Mouse (Mus musculus): Measurements from ENCODE around the gene Reln.

Gene Reln

GRCm38 (mm10) chr5:22208311-22209021 is 136.0 kb downstream of the Reln start:
- DNase-seq: no peak

- DNase-seq: no peak
These were observed 146.6 kb downstream of the Reln start for GRCm38 (mm10) chr5:22197926-22198325.

- DNase-seq: no peak
These were observed 147.6 kb downstream of the Reln start for GRCm38 (mm10) chr5:22196891-22197290.

GRCm38 (mm10) chr5:22196476-22196875 is 148.0 kb downstream of the Reln start:
- DNase-seq: no peak

DNA sequence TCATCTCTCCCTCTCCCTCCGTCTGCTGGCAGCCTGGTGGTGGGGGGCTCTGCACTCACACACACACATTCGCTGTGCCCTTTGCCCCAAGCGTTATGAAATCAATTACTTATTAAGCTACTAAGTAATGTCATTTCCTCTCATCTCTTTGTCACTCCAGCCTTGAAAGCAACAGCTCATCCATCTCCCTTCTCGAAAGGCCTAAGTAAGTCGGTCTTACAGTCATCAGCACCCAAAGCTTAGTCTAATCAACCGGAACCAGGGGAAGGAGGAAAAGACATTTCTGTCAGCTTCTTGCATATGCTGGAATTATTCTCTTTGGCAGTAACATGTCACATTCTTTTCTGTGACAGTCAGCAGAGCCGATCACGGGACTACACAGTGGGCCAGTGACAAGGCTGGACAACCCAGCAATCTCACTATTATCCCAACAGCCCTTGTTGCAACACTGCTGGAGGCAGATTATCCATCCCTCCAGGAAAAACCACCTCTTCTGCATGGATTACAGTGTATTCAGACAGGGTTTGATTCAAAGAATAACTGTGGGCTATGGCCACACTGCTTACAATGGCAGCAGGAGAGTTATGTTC is 149.1 kb downstream of the Reln start:
- DNase-seq: no peak

GRCm38 (mm10) chr5:22191784-22192183 is 152.7 kb downstream of the Reln start:
- no peak for DNase-seq

DNA sequence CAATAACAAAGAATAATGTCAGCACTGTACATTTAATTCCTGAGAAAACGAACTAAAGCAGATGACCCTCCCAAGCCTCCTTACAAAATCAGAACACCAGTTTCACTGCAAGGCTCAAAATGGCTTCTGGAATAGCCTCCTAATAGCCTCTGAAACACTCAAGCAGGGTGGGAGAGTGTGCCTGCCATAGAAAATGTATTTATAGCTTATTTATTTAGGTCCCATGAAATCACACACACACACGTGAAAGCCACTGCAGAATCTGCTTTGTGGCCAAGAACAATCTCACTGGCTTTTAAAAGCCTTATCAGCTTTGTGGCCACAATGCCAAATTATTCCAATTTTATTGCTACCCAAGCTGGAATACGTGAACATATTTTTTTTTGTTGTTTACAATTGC is 154.2 kb downstream of the Reln start:
- no peak for DNase-seq

- no peak for DNase-seq
These were observed 156.9 kb downstream of the Reln start for GRCm38 (mm10) chr5:22187599-22187998.

- DNase-seq: no peak
These were observed 168.0 kb downstream of the Reln start for GRCm38 (mm10) chr5:22176480-22176879.

- DNase-seq: no peak
These were observed 173.2 kb downstream of the Reln start for GRCm38 (mm10) chr5:22171336-22171735.

DNA sequence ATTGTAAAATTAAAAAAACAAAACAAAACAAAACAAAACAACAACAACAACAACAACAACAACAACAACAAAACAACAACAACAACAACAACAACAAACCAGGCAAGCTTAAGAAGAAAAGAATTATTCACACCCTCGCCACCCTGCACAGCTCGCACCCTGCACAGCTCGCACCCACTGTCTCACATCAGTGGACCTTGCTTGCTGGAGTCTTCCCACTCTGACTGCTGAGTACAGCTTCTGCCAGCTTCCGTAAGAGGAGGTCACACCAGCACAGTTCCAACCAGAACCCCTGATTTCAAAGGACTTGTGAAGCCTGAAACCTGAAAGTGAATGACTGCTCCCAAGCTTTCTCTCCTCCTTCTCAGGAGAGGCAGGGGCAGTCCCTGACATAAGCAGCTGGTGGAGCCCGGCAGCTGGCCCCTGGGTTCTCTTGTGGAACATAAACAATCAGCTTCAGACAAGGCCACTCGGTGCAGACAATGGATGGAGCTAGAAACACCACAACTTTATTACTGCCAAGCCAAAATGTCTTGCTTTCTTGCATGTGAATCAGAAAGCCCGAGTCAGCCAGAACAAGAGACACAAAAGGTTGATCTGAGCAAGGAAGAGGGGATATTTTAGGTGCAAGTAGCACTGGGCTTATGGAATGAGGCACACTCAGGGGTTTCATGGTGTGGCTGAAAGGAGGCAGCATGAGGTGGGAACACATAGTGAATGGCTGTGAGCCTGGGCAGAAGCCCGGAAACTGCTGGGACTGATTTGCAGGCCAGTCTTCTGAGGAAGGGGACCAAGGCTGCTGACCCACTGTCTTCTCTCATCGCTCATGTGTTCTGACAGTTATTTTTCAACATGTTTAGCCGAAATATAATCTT is 180.2 kb downstream of the Reln start:
- DNase-seq: no peak

DNA sequence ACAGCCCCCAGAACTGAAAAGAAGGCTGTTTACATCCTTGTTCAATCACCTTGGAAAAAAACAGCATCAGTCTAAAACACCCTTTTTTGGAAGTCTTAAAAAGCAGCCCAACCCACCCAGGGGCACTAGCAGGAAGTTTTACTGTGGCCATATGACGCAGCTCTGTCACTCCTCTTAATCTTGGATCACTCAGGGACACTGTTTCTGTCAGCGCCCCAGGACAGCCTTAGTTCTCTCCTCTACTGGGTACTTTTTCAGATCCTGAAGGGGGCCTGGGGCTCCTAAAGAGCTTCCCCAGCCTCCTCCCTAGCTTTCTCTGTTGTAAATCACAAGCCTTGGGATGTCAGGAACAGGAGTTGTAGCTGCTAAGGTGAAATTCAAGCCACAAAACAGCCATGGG is 183.6 kb downstream of the Reln start:
- DNase-seq: no peak

GRCm38 (mm10) chr5:22158754-22159153 is 185.7 kb downstream of the Reln start:
- no peak for DNase-seq

- no peak for DNase-seq
These were observed 190.9 kb downstream of the Reln start for GRCm38 (mm10) chr5:22153601-22154000.

DNA sequence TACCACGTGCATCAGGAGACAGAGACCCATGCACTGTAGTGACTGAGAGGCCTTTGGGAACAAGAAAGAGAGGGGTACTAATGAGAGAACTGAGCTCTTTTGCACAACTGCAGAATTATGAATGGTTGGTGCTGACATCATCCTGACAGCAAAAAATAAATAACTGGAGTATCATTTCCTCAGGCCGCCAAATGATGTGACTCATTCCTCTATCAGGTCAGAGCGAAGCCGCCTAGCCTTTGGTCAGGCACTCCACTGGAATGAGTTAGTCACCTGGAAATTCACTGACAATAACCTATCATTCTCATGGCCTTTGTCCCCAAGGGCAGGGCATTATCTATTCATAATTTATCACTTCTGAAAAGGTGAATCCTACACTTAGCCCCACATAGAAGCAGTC is 202.7 kb downstream of the Reln start:
- DNase-seq: no peak

DNA sequence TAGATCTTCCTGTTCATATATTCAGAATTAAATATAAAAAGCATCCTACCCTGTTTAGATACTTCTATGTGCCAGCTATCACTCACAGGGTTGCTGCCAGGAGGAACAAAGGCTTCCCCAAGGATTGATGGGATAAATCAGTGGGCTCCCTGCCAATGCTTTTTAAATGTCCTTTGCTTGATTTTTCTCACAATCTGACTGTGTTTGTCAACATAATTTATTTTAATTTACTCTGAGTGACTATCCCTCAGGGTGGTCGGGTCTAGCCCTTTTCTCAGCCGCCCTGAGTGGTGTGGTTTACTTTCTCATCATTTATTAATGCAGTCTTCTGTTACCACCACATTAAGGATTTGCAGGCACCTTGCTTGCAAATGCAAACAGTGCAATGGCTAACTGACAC is 205.5 kb downstream of the Reln start:
- no peak for DNase-seq

DNA sequence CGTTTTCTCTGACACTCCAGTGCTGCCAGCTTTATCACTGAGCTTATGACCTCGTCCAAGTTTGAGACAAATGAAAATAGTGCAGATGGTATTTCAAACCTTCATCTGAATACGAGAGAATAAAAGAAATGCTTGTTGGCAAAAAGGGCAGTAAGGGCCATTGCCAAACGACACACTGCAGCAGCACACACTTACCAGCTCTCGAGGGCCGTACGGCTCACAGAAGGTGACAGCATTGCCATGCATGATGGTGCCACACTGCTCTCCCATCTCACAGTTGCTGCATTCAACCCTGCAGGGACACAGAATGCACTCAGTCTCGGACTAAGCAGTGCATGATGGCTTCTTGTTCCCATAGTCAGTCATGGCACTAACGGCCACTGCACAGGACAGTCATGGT is 210.1 kb downstream of the Reln start:
- DNase-seq: no peak

DNA sequence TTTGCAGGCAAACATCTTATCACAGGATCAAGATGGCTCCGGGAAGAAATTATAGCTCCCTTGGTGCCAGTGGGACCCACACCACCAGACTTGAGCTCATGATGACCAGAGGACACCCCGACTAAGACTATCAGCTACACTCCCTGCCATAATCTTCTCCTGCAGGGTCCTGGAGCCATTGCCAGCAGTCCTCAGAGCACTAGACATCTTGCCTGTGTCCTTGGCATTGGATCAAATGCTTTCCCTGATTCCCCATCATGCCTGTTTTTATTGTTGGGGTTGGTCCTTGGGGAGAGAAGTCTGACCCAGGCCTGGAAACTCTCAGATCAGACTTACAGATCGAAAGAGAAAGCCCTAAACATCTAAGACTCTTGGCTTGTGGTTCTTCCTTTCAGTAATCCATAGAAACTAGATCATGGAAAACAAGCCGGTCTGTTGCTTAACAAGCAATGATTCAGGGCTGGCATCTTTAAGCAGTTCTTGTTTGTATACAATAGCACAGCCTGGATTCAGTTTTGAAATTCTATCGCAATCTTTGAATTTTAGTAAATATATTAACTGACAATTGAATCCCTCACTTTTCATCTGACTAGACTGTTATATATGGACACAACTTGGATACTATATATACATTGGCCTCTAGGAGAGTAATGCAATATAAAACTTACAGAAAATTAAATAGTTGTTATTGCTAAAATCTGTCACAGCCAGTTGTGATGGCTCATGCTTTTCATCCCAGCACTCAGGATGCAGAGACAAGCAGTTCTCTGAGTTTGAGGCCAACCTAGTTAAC is 212.6 kb downstream of the Reln start:
- no peak for DNase-seq

DNA sequence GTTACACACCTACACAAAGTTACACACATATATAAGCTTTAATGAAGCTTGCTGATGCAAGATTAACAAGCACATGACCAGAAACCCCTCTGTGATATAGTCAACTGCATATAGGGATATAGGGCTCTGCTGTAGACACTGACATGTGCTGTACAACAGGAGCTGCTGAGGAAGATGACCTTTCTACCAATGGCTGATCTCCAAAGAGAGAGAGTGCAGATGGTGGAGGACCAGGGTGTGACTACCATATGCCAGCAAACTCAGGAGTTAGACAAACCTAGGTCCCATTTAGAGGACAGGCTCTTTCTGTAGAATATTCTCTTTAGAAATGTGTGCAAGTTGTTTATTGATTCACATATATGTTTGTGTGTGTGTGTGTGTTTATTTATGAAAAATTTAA is 216.9 kb downstream of the Reln start:
- DNase-seq: no peak

GRCm38 (mm10) chr5:22119296-22119695 is 225.2 kb downstream of the Reln start:
- no peak for DNase-seq

DNA sequence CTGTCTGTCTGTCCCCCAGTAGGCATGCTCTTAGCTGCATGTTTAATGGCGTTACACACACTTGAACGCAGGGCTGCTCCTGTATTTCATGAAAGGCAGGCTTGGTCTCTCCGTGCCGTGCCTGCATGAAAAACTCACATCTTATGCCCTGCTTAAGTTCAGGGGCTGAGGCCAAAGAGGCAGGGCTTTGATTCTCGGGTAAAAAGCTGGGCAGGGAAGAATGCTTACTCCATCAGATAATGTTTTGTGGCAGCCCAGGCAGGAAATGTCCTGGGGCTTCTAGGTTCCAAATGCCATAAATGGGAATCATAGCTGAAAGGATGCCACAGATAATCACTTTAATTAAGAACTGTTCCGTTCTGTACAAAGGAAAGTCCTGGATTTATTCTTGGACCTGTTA is 226.0 kb downstream of the Reln start:
- no peak for DNase-seq

- DNase-seq: no peak
These were observed 227.6 kb downstream of the Reln start for GRCm38 (mm10) chr5:22116922-22117321.

DNA sequence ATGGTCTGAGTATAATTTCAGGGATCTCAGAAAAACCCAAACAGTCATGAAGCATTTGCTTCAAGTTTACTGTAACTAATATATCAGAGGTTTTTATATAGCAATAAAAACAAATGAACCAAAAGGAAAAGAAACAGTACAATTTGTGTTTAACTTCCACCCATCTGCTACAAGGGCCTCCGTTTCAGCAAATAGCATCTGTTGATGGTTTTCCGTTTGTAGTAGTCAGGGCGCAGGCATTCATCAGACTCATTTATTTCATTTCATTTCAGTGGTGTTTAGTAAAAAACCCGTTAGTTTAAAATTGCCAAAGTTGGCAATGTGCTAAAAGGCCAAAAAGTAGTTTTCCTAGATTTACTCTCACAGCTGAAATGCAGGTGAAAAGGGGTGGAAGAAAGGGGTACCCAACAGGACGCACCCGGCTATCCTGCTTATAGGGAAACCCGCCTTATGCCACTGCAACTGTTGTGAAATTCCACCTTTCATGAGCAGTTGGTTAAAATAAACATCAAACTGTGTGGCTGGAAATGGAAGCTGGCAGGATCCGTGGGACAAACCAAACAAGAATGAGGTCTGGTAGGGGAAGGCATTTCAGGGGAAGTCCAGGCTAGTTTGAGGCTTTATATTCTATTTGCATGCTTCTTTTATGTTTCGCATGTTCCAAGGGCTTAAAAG is 237.6 kb downstream of the Reln start:
- no peak for DNase-seq

All from thymus, postnatal 14 days (tissue).